Mouse (Mus musculus): ENCODE measurements at regions not wholly inside any gene's neighbourhood (a gene's known extent, or its start where the extent isn't known, plus 50 kb on each side); places are given as distances from the start of the nearest gene placed in this dataset.

GRCm38 (mm10) chr12:10248110-10248509 is 121.7 kb upstream of the Nt5c1b start:
- DNase-seq (ENCODE audit: low read depth) = no peak

DNA sequence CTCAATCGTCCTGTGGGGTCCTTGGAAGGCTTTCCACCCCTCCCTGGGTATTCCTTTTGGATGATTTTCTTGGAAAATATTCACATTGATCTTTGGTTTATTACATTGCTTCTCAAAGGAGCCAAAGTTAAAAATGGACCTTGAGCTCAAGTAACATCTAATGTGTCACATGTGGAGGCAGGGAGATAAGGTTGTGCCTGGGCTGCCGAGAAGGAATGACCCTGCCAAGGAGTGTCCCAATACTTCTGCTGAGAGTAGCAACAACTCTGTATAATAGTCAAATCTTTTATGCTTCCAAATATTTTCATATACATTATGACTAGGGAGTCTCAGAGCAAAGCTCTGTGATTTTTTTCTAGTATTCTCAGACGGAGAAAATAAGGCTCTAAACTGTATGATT is 113.4 kb upstream of the Nt5c1b start:
- no peak for DNase-seq (ENCODE audit: low read depth)

GRCm38 (mm10) chr12:10266201-10266600 is 103.6 kb upstream of the Nt5c1b start:
- peak; percentile 79 for DNase-seq (ENCODE audit: low read depth)

DNA sequence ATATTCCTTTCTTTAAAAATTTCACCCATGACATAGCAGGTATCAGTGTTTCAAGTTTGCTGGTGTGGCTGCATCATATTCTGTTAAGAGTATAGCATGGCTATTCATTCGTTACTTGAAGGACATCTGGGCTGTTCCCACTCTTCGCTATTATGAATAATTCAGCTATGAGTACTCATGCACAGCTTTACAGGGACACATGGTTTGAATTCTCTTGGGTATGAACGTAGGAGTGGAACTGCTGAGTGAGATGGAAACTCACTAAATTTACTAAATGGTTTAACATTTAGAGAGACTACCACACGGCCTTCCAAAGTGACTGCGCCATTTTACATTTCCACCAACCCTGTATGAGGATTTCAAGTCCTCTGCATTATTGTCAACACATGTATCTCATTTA is 97.7 kb upstream of the Nt5c1b start:
- DNase-seq (ENCODE audit: low read depth) = no peak

GRCm38 (mm10) chr12:10275226-10275625 is 94.5 kb upstream of the Nt5c1b start:
- no peak for DNase-seq (ENCODE audit: low read depth)

GRCm38 (mm10) chr12:10292646-10293045 is 77.1 kb upstream of the Nt5c1b start:
- DNase-seq (ENCODE audit: low read depth) = no peak

DNA sequence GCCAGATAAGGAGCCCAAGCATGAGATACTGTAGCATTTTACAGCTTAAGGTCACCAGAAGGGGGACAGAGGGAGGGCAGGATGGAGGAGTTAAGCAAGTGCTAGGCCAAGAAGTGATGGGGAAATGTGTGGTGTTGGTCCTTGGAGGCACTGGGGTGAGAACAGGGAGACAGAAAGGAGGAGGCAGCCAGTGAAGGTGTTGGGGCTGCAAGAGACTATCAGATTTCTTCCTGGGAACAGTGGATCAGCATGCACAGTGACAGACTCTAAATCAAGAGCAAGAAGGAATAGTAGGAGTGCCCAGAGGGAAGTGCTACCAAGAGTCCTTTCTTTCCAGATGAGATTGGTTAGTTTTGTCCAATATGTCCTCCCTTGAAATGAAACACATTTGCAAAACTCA is 63.8 kb upstream of the Nt5c1b start:
- no peak for DNase-seq (ENCODE audit: low read depth)
